Mouse (Mus musculus) monocyte, adult 5-6 weeks (primary cell): ENCODE measurements around the gene Gna11. TPM values are rescaled to one million over a fixed set of nuclear protein-coding genes. Genes with fewer than 3 reads are reported as not detected.

Experiments
- ATAC-seq: fragments of 153-309, 156-312 bp; replicated peaks from 2 replicates; pipeline ENCODE4 v1.8.0; 2017; ENCODE audit warnings: mild to moderate bottlenecking; ENCODE audit not compliant: low TSS enrichment, insufficient number of reproducible peaks, severe bottlenecking, poor library complexity, low FRiP score
- total RNA-seq: library from RNA; stranded (forward); fragments of 200-1000, 200-491, 200-594 nt; gene quantifications from 3 replicates; pipeline ENCODE4 v1.2.3, GENCODE M21; 2017

Gene Gna11
- total RNA-seq, 1 experiment from 2014 or later, result 2.2 TPM

DNA sequence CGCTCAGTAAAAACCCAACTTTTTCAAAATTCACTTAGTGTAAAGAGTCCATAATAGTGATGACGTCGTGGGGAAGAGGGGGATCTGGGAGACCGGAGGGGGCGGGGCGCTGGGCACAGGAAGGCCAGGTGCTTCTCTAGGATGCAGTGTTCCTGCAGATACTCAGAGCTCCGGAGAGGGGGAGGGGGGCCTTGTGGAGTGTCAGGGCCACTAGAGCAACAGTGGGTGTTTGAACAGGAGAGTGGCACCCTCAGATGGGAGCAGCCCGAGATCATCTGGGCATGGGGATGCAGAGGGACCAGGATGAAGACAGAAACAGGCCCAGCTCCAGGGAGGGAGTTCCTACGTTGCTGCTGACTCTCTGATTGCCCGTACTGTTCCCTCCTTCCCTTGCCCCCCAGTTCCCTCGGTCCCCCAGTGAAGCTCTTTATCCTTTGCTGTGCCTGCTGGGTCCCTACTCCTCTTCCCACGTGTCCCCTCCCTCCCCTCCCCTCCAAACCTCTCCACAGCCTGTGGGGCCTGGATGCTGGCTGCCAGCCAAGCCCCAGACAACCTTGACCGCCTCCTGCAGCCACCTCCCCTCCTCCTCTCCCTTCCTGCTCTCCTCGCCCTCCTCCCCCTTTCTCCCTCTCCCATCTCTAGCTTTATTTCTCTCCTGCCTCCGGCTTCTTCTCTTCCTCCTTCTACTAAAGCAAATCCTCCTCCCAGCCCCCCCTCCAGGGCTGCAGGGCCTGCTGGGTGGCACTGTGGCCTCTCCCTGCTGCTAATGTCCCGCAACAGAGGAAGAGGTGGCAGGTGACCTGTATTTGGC lies 23.6 kb upstream of the Gna11 start:
- no peak for ATAC-seq

GRCm38 (mm10) chr10:81565257-81566228 lies 20.6 kb upstream of the Gna11 start:
- ATAC-seq, result no peak

DNA sequence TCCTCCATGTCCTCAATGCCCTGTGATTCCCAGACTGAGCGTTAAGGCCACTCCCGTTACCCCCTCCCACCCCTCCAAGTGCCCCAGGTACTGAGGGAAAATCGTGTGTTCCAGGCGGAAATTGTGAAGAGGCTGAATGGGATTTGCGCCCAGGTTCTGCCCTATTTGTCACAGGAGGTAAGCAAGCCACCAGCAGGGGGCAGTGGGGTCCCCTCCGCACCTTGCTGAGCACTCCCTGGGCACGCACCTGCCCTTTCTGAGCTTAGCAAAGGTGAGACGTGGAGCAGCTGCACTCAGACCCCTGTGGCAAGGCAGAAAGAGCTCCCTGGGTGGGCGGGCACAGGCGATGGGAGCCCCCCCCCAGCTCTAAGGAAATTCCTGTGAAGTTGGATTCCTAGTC lies 19.7 kb upstream of the Gna11 start:
- no peak for ATAC-seq

- ATAC-seq, result no peak
These were observed 19.2 kb upstream of the Gna11 start for GRCm38 (mm10) chr10:81564216-81564615.

GRCm38 (mm10) chr10:81563481-81563880 lies 18.5 kb upstream of the Gna11 start:
- no peak for ATAC-seq

- ATAC-seq, result no peak
These were observed 17.4 kb upstream of the Gna11 start for GRCm38 (mm10) chr10:81562411-81562810.

DNA sequence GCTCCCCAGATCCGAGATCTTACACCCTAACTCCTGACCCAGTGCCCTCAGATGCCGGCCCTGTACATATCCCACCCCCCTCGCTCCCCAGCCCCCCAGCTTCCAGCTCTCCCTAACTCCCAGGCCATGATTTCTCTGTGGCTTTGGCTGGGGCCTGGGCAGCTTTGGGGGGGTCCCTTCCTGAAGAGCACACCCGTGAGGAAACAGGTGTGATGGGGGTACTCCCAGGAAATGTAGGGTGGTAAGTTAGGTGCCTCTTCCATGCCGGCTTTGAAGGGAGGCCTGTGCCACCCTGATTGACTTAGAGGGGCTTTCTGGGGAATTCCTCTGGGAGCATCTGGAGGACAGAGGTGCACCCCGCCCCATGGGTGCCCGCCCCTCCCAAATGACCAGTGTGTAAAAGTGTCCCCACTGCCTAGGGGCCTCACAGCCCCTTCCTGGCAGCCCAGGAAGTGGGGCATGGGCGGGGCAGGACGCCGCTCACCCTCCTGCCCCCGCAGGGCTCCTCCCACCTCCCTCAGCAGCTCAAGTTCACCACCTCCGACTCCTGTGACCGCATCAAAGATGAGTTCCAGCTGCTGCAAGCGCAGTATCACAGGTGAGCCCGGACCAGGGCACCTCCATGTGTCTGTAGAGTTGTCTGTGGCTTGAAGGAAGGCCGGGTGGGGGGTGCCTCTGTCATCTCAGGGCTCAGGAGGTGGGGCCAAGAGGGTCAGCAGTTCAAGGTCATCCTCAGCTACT lies 15.9 kb upstream of the Gna11 start:
- ATAC-seq, result peak; percentile 24; the same call in 1 of the 2 replicates

- ATAC-seq, result no peak; the same call in 1 of the 2 replicates
These were observed 14.9 kb upstream of the Gna11 start for GRCm38 (mm10) chr10:81559627-81560539.

GRCm38 (mm10) chr10:81559163-81559626 lies 14.2 kb upstream of the Gna11 start, which contains the start of gene Aes:
Gene Aes, plus strand, starts transcription at chr10:81559488.
- no peak for ATAC-seq

- ATAC-seq, result no peak
These were observed 12.5 kb upstream of the Gna11 start for GRCm38 (mm10) chr10:81557491-81557890.

- ATAC-seq, result no peak
These were observed 11.3 kb upstream of the Gna11 start for GRCm38 (mm10) chr10:81556282-81556681.

GRCm38 (mm10) chr10:81553807-81554755 lies 9.1 kb upstream of the Gna11 start:
- no peak for ATAC-seq

DNA sequence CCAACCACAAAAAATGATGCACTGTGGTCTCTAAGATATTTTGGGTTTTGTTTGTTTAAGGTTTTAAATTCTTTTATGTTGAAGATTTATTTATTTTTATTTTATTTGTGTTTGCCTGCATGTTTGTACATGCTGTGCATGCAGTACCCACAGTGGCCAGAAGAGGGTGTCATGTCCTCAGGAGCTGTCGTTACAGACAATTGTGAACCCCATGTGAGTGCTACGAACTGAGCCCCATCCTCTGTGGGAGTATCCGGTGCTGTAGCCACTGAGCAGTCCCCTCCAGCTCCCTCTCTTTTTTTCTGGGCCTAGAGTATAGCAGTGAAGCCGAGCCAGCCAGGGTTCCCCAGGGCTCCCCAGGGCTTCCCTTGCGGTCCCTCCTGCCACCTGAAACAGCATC lies 8.2 kb upstream of the Gna11 start:
- ATAC-seq, result no peak

DNA sequence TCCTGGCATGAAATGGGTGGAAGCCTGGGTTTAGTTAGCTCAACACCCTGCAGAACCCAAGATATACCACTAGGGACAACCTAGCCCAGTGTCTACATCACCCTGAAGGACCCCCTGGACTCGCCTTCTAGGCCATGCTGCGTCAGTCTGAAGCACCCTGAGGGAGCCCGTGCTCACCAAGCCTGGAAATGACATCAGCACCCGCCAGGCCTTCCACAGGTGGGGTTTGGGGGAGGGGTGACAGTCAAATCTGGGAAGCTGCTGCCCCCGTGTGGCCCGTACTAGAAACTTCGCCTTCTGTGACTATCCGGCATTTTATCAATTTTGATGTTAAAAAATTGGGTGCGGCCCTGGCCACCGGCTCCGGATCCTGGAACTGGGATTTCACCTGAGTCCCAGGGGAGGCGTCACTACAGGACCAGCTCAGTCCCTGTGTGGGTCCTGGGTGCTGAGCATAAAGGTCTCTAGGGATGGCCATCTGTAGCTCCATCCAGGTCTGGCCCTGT lies 6.7 kb upstream of the Gna11 start:
- ATAC-seq, result peak; percentile 55

DNA sequence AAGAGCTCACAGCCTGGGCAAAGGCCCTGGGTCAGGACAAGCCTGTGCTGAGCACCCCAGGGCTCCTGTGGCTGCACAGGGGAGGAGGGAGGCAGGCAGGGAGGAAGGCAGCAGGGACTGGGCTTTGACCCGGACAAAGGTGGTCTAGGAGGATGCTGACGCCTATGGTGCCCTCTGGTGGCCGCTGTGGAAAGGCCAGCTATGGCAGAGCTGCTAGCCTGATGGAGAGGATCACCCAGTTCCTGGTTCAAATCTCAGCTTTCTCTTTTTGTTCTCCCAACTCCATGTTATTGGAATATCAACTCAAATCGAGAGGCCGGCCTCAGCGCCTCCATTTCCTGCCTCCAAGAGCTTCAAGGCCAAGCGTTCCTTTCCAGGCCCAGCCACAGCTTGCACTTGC lies 5.3 kb upstream of the Gna11 start:
- 0 out of 2 replicates have a peak, but pooled peaks have one; percentile 16 for ATAC-seq

- ATAC-seq, result no peak
These were observed 4.0 kb upstream of the Gna11 start for GRCm38 (mm10) chr10:81548944-81549343.
